Mouse (Mus musculus) heart, embryonic 12.5 days (tissue): Measurements from ENCODE around the gene Epb41. TPM values are rescaled to one million over a fixed set of nuclear protein-coding genes. Genes with fewer than 3 reads are reported as not detected.

ENCODE experiments used
- ATAC-seq: fragments of 200-750 bp; cut with Nextera tagmentation; 2 replicates; pipeline ENCODE4 v1.8.0; 2017; ENCODE audit warnings: moderate TSS enrichment, moderate library complexity; ENCODE audit not compliant: insufficient number of reproducible peaks, low FRiP score
- H3K27ac ChIP-seq: fragments of 300-500 bp; sonication (generic); 2 replicates; pipeline ENCODE4 v1.5.1; 2016; ENCODE audit warnings: mild to moderate bottlenecking, moderate library complexity; ENCODE audit not compliant: poor library complexity, severe bottlenecking
- H3K27me3 ChIP-seq: fragments of 300-500 bp; sonication (generic); replicated peaks from 2 replicates; pipeline ENCODE4 v1.6.1; 2016; ENCODE audit warnings: mild to moderate bottlenecking, moderate library complexity
- H3K36me3 ChIP-seq: fragments of 300-500 bp; sonication (generic); 2 replicates; pipeline ENCODE4 v1.6.1; 2016; ENCODE audit warnings: mild to moderate bottlenecking, moderate library complexity
- H3K4me1 ChIP-seq: fragments of 300-500 bp; sonication (generic); replicated peaks from 2 replicates; pipeline ENCODE4 v1.6.1; 2016; ENCODE audit warnings: mild to moderate bottlenecking
- H3K4me2 ChIP-seq: fragments of 300-500 bp; sonication (generic); 2 replicates; pipeline ENCODE4 v1.6.1; 2016; ENCODE audit warnings: mild to moderate bottlenecking, moderate library complexity
- H3K4me3 ChIP-seq: fragments of 300-500 bp; sonication (generic); 2 replicates; pipeline ENCODE4 v1.5.1; 2016; ENCODE audit warnings: mild to moderate bottlenecking
- H3K9ac ChIP-seq: fragments of 300-500 bp; sonication (generic); 2 replicates; pipeline ENCODE4 v1.6.1; 2016; ENCODE audit warnings: mild to moderate bottlenecking, moderate library complexity
- H3K9me3 ChIP-seq: fragments of 300-500 bp; sonication (generic); replicated peaks from 2 replicates; pipeline ENCODE4 v1.6.1; 2016; ENCODE audit warnings: mild to moderate bottlenecking, moderate library complexity
- WGBS: fragments of 180-500 bp; shearing (Covaris S2); methylation state at CpG from one replicate; pipeline ENCODE4 v1.1.7; 2016; 5-methylcytosine and 5-hydroxymethylcytosine counted together
- polyA plus RNA-seq: library from polyadenylated mRNA; unstranded; fragments of >200 nt; fragmentation: Nextera tagmentation; extraction: Ambion mirVana; gene quantifications from 2 replicates; pipeline ENCODE4 v1.2.1, GENCODE M21; 2016

Gene Epb41
- polyA plus RNA-seq, 1 experiment from 2014 or later, result 97.6 TPM

- 0 out of 2 replicates have a peak overlapping the region, but pooled peaks have one; percentile 6 for H3K27ac ChIP-seq
- H3K4me1 ChIP-seq, result peaks cover 8% of the 10 kb centered on the region
- 61% methylated on average over 8 of the region's 8 CpGs for WGBS
- no peak overlapping the region for H3K4me2 ChIP-seq
- no peak for ATAC-seq
- no peak overlapping the region for H3K9ac ChIP-seq
- peaks cover 3% of the 10 kb centered on the region; the same call in 1 of the 2 replicates for H3K9me3 ChIP-seq
- no peak overlapping the region for H3K4me3 ChIP-seq
- H3K27me3 ChIP-seq, result no peaks in the 10 kb centered on the region
- peaks cover 22% of the 10 kb centered on the region for H3K36me3 ChIP-seq
Observed at GRCm38 (mm10) chr4:131950657-131951056, 124.5 kb downstream of the Epb41 start.

DNA sequence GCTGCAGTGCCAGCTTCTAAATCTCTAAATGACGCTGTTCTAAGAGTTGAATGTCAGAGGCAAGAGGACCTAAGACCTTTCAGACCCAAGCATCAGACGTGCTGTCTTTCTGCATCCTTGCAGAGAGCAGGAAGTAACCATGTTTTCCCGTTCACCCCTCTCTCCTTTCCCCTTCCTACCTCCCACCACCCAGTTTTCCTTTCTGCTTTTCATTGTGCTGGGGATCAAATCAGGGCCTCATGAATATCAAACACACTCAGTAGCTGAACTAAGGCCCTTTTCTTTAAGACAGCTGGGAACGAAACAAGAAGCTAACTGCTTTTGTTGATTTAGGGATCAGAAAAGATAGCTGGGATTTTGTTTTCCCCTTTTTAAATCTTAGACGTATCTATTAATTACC, 125.2 kb downstream of the Epb41 start:
- H3K36me3 ChIP-seq, result peaks cover 16% of the 10 kb centered on the region
- peaks cover 11% of the 10 kb centered on the region for H3K4me1 ChIP-seq
- H3K9ac ChIP-seq, result no peak overlapping the region
- H3K27me3 ChIP-seq, result no peaks in the 10 kb centered on the region
- H3K9me3 ChIP-seq, result peaks cover 3% of the 10 kb centered on the region; the same call in 1 of the 2 replicates
- ATAC-seq, result no peak
- no peak overlapping the region for H3K27ac ChIP-seq
- H3K4me2 ChIP-seq, result no peak overlapping the region
- 52% methylated on average over 5 of the region's 5 CpGs for WGBS
- H3K4me3 ChIP-seq, result no peak overlapping the region

DNA sequence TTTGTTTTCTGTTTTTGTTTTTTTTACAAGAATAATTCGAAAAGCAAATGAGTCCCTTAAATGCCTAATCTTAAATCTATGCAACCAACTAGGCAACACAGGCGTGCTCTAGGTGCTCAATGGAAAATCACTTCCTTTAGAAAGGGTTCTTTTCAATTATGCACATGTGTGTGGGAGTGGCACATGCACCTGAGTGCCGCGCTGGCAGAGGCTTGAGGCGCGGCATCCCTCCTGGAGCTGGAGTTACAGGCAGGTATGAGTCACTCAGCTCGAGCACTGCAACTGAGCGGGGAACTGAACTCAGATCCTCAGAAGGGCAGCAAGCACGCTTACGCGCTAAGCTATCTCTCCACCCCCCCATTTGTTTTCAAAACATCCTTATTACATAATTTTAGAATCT, 127.3 kb downstream of the Epb41 start:
- H3K4me1 ChIP-seq, result peaks cover 13% of the 10 kb centered on the region
- H3K27me3 ChIP-seq, result no peaks in the 10 kb centered on the region
- H3K27ac ChIP-seq, result no peak overlapping the region
- H3K4me2 ChIP-seq, result no peak overlapping the region
- peaks cover 4% of the 10 kb centered on the region for H3K36me3 ChIP-seq
- ATAC-seq, result no peak
- H3K4me3 ChIP-seq, result no peak overlapping the region
- no peak overlapping the region for H3K9ac ChIP-seq
- WGBS, result 93% methylated on average over 11 of the region's 11 CpGs
- peaks cover 3% of the 10 kb centered on the region; the same call in 1 of the 2 replicates for H3K9me3 ChIP-seq

DNA sequence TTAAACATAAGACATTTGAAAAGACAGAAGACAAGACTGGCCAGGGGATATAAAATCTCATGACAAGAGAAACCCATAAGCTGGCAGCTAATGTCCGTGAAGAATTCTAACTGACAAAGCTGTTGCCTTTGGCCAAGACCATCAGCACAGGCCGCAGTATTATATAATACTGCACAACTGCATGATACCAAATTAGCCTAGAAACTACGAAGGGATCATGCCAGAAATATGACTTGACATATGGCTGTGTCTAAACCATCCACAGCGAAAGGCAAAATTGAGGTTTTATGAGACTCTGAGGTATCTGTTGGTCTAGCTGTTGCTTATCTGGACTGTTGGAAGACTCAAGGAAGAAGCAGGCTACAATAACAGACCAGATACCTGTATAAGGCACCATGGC, 134.3 kb downstream of the Epb41 start:
- no peak overlapping the region for H3K4me3 ChIP-seq
- no peak overlapping the region for H3K9ac ChIP-seq
- no peak overlapping the region for H3K4me2 ChIP-seq
- no peak overlapping the region for H3K27ac ChIP-seq
- no peaks in the 10 kb centered on the region for H3K27me3 ChIP-seq
- no peaks in the 10 kb centered on the region for H3K9me3 ChIP-seq
- H3K4me1 ChIP-seq, result peaks cover 18% of the 10 kb centered on the region
- peaks cover 15% of the 10 kb centered on the region for H3K36me3 ChIP-seq
- no peak for ATAC-seq
- WGBS, result 96% methylated on average over 4 of the region's 4 CpGs

DNA sequence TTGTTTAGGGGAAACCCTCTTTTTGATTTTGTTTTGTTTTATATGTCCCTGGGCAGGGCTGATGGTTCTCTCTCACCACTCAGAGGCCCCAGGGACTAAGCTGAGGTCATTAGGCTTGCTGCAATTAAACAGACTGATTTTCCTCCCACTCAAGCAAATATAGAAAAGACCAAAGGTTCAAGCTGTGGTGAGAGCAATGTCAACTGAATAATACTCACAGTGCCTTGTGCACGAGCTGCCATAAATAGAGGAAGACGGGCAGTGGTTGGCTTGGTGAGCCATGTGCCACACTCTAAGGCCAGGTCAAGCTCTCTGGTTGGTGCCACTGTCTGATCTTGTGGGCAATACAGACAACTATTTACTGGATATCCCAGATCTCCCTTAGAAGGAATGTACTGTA, 135.7 kb downstream of the Epb41 start:
- peaks cover 29% of the 10 kb centered on the region for H3K36me3 ChIP-seq
- H3K4me2 ChIP-seq, result no peak overlapping the region
- peaks cover 14% of the 10 kb centered on the region; the same call in 1 of the 2 replicates for H3K4me1 ChIP-seq
- no peak overlapping the region for H3K4me3 ChIP-seq
- H3K9ac ChIP-seq, result no peak overlapping the region
- no peak for ATAC-seq
- 85% methylated on average over 2 of the region's 2 CpGs for WGBS
- no peaks in the 10 kb centered on the region for H3K27me3 ChIP-seq
- H3K9me3 ChIP-seq, result no peaks in the 10 kb centered on the region
- no peak overlapping the region for H3K27ac ChIP-seq

GRCm38 (mm10) chr4:131929146-131929545, 146.0 kb downstream of the Epb41 start:
- Histone ChIP-seq H3K36me3 (peaks cover 67% of the 10 kb centered on the region), H3K27ac (no peak overlapping the region), H3K4me2 (no peak overlapping the region), H3K4me3 (no peak overlapping the region), H3K27me3 (no peaks in the 10 kb centered on the region), H3K9ac (no peak overlapping the region), H3K9me3 (no peaks in the 10 kb centered on the region), H3K4me1 (peaks cover 44% of the 10 kb centered on the region)
- 79% methylated on average over 6 of the region's 6 CpGs for WGBS
- no peak for ATAC-seq

- Histone ChIP-seq H3K4me3 (no peak overlapping the region), H3K27me3 (peaks cover 8% of the 10 kb centered on the region; the same call in 1 of the 2 replicates), H3K4me2 (peak overlapping the region; percentile 4; the same call in 1 of the 2 replicates), H3K4me1 (peaks cover 74% of the 10 kb centered on the region), H3K36me3 (peaks cover 43% of the 10 kb centered on the region), H3K9me3 (no peaks in the 10 kb centered on the region), H3K27ac (peak overlapping the region; percentile 55), H3K9ac (no peak overlapping the region)
- 60% methylated on average over 6 of the region's 6 CpGs for WGBS
- ATAC-seq, result no peak
Observed at GRCm38 (mm10) chr4:131924096-131924810, 150.9 kb downstream of the Epb41 start.

DNA sequence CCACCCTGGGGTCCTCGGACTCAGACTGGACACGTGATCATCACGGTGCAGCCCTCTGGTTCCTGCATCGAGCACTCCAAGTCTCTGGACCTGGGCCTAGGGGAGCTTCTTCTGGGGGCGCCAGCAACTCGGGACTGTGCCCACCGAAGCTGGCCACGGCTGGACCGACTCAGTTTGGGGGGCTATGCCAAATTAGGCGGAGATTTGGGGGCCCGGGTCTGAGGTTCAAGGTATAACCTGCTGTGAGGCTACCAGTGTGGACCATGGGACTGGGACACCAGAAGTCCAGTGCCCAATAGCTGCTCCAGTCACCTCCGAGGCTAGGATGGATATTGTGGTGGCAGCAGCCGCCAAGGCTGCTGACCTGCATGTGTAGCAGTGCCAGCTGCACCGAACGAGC, 152.7 kb downstream of the Epb41 start:
- no peak overlapping the region for H3K27ac ChIP-seq
- peaks cover 26% of the 10 kb centered on the region for H3K36me3 ChIP-seq
- peaks cover 79% of the 10 kb centered on the region for H3K4me1 ChIP-seq
- no peak for ATAC-seq
- 60% methylated on average over 15 of the region's 15 CpGs for WGBS
- peak overlapping the region; percentile 76 for H3K4me3 ChIP-seq
- H3K9ac ChIP-seq, result peak overlapping the region; percentile 89
- H3K9me3 ChIP-seq, result no peaks in the 10 kb centered on the region
- peaks cover 8% of the 10 kb centered on the region; the same call in 1 of the 2 replicates for H3K27me3 ChIP-seq
- peak overlapping the region; percentile 72 for H3K4me2 ChIP-seq

DNA sequence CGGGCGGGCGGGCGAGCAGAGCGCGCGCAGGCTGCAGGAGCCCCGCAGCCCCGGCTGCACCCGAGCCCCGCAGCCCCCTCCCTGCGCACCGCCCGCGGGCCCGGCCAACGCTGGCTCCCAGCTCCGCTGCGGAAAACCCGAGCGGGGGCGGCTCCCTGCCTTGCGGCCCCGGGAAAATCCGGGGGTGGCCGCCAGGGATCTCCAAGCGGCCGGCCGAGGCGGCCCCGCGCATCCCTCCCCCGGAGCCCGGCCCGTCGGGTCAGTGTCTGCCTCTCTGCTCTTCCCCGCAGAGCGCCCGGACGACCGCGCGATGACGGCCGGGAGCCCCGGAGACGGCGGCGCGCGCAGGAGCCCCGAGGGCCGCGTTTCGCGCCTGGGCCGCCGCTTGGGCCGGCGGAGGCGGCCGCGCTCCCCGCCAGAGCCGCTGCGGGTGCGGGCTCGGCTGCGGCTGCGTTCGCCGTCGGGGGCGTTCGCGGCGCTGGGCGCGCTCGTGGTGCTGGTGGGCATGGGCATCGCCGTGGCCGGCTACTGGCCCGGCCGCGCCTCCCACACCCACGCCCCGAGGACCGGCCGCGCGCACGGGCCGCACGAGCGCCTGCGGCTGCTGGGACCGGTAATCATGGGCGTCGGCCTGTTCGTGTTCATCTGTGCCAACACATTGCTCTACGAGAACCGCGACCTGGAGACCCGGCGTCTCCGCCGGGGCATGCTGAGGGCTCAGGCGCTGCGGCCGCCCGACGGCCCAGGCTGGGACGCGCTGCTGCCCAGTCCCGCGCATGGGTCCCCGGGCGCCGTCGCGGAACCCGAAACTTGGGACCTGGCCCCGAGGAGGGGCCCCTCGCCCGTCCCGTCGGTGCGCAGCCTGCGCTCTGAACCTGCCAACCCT, 153.4 kb downstream of the Epb41 start, which contains the start of gene Tmem200b:
Tmem200b (plus strand) TSS at position 311 of the 886 bp plus-strand sequence.
- no peaks in the 10 kb centered on the region for H3K9me3 ChIP-seq
- H3K9ac ChIP-seq, result peak within 1 kb of the TSS; percentile 89
- no peak for ATAC-seq
- H3K4me2 ChIP-seq, result peak within 1 kb of the TSS; percentile 72
- peaks cover 26% of the 10 kb centered on the region for H3K36me3 ChIP-seq
- H3K4me1 ChIP-seq, result peaks cover 79% of the 10 kb centered on the region
- peak within 1 kb of the TSS; percentile 76 for H3K4me3 ChIP-seq
- peaks cover 8% of the 10 kb centered on the region; the same call in 1 of the 2 replicates for H3K27me3 ChIP-seq
- peak within 1 kb of the TSS; percentile 80 for H3K27ac ChIP-seq
- 4% methylated on average over 116 of the region's 130 CpGs for whole genome bisulfite sequencing

DNA sequence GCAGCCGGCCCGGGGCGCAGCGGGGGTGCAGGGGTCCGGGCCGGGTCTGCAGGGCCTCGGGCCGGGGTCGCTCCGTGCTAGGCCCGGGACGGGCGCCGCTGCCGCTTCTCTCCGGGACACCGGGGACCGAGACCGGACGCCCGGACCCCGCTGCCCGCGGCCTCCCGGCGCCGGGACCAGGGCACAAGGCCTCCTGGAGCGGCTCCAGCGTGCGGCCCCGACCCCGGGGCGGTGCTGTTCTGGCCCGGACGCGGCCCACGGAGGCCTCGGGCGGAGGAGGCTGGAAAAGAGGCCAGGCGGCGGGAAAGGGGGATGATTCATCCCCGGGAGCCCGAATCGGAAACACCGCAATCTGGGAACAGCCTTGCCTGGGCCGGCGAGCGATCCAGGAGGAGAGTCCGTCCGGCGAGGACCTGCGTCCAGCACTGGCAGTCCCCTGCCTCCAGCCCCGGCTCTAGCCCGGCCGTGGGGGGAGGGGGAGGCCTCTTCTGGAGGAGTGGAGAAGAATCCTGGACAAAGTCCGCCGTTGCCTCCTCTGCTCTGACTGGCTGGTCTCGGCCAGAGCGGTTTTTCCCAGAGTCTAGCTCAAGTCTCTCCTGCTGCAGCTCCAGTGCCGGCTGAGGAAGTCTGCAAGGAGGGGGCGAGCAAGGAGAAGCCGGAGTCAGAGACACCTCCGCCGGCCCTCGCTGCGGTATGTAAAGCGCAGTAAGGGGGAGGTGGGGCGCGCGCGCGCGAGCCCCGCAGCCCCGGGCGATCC, 154.3 kb downstream of the Epb41 start:
- Histone ChIP-seq H3K9me3 (no peaks in the 10 kb centered on the region), H3K4me1 (peaks cover 78% of the 10 kb centered on the region), H3K9ac (peak overlapping the region; percentile 89), H3K27ac (peak overlapping the region; percentile 80), H3K36me3 (peaks cover 22% of the 10 kb centered on the region), H3K4me3 (peak overlapping the region; percentile 76), H3K4me2 (peak overlapping the region; percentile 72), H3K27me3 (peaks cover 14% of the 10 kb centered on the region)
- WGBS, result under 1% methylated on average over 72 of the region's 76 CpGs
- 0 out of 2 replicates have a peak, but pooled peaks have one; percentile 12 for ATAC-seq
